Mouse (Mus musculus) embryonic facial prominence, embryonic 15.5 days (tissue): ENCODE measurements at regions not wholly inside any gene's neighbourhood (a gene's known extent, or its start where the extent isn't known, plus 50 kb on each side); places are given as distances from the start of the nearest gene placed in this dataset.

Experiments used
- ATAC-seq: fragments of 200-750 bp; cut with Nextera tagmentation; 2 replicates; pipeline ENCODE4 v1.8.0; 2017; ENCODE audit warnings: low read depth, moderate TSS enrichment; ENCODE audit not compliant: insufficient number of reproducible peaks, low FRiP score, low TSS enrichment
- H3K27ac ChIP-seq: fragments of 300-500 bp; sonication (generic); replicated peaks from 2 replicates; pipeline ENCODE4 v1.5.1; 2015; ENCODE audit warnings: mild to moderate bottlenecking, inconsistent platforms
- H3K27me3 ChIP-seq: fragments of 300-500 bp; sonication (generic); 2 replicates; pipeline ENCODE4 v1.6.1; 2015; ENCODE audit warnings: inconsistent platforms
- H3K36me3 ChIP-seq: fragments of 300-500 bp; sonication (generic); 2 replicates; pipeline ENCODE4 v1.6.1; 2015; ENCODE audit warnings: mild to moderate bottlenecking, inconsistent platforms
- H3K4me1 ChIP-seq: fragments of 300-500 bp; sonication (generic); 2 replicates; pipeline ENCODE4 v1.6.1; 2015; ENCODE audit warnings: inconsistent platforms
- H3K4me2 ChIP-seq: fragments of 300-500 bp; sonication (generic); replicated peaks from 2 replicates; pipeline ENCODE4 v1.6.1; 2015; ENCODE audit warnings: mild to moderate bottlenecking, inconsistent platforms
- H3K4me3 ChIP-seq: fragments of 300-500 bp; sonication (generic); replicated peaks from 2 replicates; pipeline ENCODE4 v1.5.1; 2015; ENCODE audit warnings: mild to moderate bottlenecking, inconsistent platforms
- H3K9ac ChIP-seq: fragments of 300-500 bp; sonication (generic); 2 replicates; pipeline ENCODE4 v1.6.1; 2015; ENCODE audit warnings: inconsistent platforms
- H3K9me3 ChIP-seq: fragments of 300-500 bp; sonication (generic); replicated peaks from 2 replicates; pipeline ENCODE4 v1.6.1; 2016; ENCODE audit warnings: inconsistent platforms
- WGBS: fragments of 180-500 bp; shearing (Covaris S2); methylation state at CpG from one replicate; pipeline ENCODE4 v1.1.7; 2015; 5-methylcytosine and 5-hydroxymethylcytosine counted together

DNA sequence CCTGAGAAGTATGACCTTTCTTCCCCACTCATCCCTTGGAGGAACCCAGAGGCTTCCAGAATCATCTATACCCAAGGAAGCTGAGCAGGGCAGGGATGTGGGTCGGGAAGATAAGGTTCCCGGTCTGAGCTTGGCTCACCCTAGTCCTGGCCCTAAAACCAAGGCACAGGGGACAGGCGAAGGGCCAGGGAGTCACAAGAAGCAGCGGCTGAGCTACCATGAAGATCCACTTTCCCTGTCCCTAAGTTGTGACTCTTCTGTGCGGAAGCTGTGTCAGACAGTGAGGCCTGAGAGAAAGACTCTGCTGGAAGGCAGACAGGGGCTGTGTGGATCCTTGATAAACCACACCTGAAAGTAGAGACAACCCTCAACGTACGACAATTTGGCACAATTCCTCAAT is 64.1 kb upstream of the Runx3 start:
- no peak overlapping the region for H3K27ac ChIP-seq
- ATAC-seq = no peak
- no peak overlapping the region for H3K4me3 ChIP-seq
- H3K36me3 ChIP-seq = no peaks in the 10 kb centered on the region
- no peaks in the 10 kb centered on the region for H3K9me3 ChIP-seq
- no peak overlapping the region for H3K9ac ChIP-seq
- no peak overlapping the region for H3K4me2 ChIP-seq
- H3K27me3 ChIP-seq = no peaks in the 10 kb centered on the region
- no peaks in the 10 kb centered on the region for H3K4me1 ChIP-seq
- 93% methylated on average over 7 of the region's 7 CpGs for WGBS

DNA sequence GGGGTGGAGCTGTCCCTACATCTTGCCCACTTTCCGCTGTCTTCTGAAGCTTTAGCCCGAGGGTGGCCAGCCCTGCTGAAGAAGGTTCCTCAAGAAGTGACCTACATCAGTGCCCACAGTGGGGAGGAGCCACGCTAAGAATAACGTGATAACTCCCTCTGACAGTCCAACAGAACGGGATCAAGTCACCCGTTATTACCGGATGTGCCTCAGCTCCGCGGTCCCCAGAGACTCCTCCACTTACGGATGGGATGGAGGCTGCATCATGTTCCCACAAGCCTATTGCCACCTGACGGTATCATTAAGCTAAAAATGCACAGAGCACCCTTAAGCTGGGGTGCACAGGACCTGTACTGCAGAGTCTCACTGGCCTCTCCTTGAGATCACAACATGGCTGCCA is 63.2 kb upstream of the Runx3 start:
- H3K9ac ChIP-seq = no peak overlapping the region
- H3K9me3 ChIP-seq = no peaks in the 10 kb centered on the region
- no peak for ATAC-seq
- H3K27ac ChIP-seq = no peak overlapping the region
- no peak overlapping the region for H3K4me2 ChIP-seq
- no peaks in the 10 kb centered on the region for H3K36me3 ChIP-seq
- no peak overlapping the region for H3K4me3 ChIP-seq
- H3K27me3 ChIP-seq = no peaks in the 10 kb centered on the region
- 72% methylated on average over 11 of the region's 11 CpGs for WGBS
- H3K4me1 ChIP-seq = no peaks in the 10 kb centered on the region

- no peak overlapping the region for H3K4me3 ChIP-seq
Measured at GRCm38 (mm10) chr4:135058895-135059294, 61.6 kb upstream of the Runx3 start.

GRCm38 (mm10) chr4:135061030-135061743 is 59.3 kb upstream of the Runx3 start:
- no peak for ATAC-seq
- Histone ChIP-seq H3K9me3 (no peaks in the 10 kb centered on the region), H3K4me1 (no peaks in the 10 kb centered on the region), H3K27ac (no peak overlapping the region), H3K9ac (no peak overlapping the region), H3K4me2 (no peak overlapping the region), H3K36me3 (no peaks in the 10 kb centered on the region), H3K4me3 (no peak overlapping the region), H3K27me3 (no peaks in the 10 kb centered on the region)
- 61% methylated on average over 4 of the region's 4 CpGs for WGBS

More at GRCm38 (mm10) chr4:135058895-135059294, 61.6 kb upstream of the Runx3 start:
- ATAC-seq = no peak
- Histone ChIP-seq H3K9me3 (no peaks in the 10 kb centered on the region), H3K9ac (no peak overlapping the region; the same call in 1 of the 2 replicates), H3K36me3 (no peaks in the 10 kb centered on the region), H3K27ac (no peak overlapping the region), H3K27me3 (no peaks in the 10 kb centered on the region), H3K4me2 (no peak overlapping the region), H3K4me1 (no peaks in the 10 kb centered on the region)
- 65% methylated on average over 4 of the region's 4 CpGs for WGBS

DNA sequence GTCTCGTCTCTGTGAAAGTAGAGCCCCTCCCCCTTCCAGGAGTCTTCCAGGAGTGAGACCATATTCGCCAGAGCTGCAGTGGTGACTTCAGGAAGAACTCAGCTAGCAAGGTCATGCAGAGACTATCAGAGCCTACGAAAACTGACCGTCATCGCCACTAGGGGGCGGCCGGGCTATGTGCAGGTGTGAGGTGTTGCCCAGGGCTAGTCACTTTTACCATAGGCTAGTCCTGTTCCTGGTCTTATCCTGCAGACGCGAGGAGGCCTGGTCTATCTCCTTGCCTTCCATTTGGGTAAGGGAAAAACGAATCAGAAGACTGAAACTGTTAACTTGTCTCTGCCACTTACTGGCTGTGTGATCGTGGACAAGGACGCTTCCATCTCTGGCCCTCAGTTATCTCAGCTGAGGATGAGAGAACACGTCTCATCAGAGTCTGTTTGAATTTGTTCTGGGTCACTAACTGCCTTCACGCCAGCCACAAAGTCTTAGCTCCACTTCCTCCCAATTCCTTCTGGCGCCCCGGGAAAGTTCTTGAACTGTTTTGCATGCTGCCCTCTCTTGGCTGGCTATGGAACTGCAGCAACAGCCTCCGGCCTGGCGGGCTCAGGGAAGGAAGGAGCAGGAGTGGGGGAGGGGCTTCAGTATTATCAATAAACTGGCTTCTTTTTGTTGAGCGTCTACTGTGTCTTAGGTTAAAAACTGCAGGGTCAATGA is 53.5 kb upstream of the Runx3 start:
- 8% methylated on average over 19 of the region's 19 CpGs for WGBS
- peak overlapping the region; percentile 8; the same call in 1 of the 2 replicates for H3K4me3 ChIP-seq

DNA sequence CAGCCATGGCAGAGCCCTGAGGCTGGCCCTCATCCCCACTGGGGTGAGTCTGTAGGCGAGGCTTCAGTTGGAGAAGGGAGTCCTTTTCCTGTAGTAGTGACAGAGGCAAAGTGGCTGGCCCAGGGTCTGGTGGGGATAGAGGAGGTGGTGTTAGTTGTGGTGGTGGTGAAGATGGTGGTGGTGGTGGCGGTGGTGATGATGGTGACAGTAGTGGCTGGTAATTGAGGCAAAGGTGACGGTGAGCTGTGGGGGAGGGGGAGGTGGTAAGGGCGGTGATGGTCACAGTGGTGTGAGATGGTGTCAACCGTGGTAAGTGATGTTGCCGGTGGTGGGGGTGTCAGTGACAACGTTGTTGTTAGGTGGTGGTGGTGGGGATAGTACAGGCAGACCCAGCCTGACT is 52.6 kb upstream of the Runx3 start:
- no peak overlapping the region for H3K4me3 ChIP-seq
- no peak overlapping the region for H3K27ac ChIP-seq
- H3K27me3 ChIP-seq = no peaks in the 10 kb centered on the region
- no peaks in the 10 kb centered on the region for H3K9me3 ChIP-seq
- no peaks in the 10 kb centered on the region for H3K36me3 ChIP-seq
- WGBS = 86% methylated on average over 7 of the region's 7 CpGs
- no peaks in the 10 kb centered on the region for H3K4me1 ChIP-seq
- no peak overlapping the region for H3K4me2 ChIP-seq
- no peak overlapping the region for H3K9ac ChIP-seq
- no peak for ATAC-seq

More for the DNA sequence above, 53.5 kb upstream of the Runx3 start:
- H3K27ac ChIP-seq = no peak overlapping the region
- no peaks in the 10 kb centered on the region for H3K27me3 ChIP-seq
- H3K9me3 ChIP-seq = no peaks in the 10 kb centered on the region
- H3K4me1 ChIP-seq = no peaks in the 10 kb centered on the region
- H3K9ac ChIP-seq = no peak overlapping the region
- H3K4me2 ChIP-seq = peak overlapping the region; percentile 33
- no peaks in the 10 kb centered on the region for H3K36me3 ChIP-seq
- ATAC-seq = no peak

DNA sequence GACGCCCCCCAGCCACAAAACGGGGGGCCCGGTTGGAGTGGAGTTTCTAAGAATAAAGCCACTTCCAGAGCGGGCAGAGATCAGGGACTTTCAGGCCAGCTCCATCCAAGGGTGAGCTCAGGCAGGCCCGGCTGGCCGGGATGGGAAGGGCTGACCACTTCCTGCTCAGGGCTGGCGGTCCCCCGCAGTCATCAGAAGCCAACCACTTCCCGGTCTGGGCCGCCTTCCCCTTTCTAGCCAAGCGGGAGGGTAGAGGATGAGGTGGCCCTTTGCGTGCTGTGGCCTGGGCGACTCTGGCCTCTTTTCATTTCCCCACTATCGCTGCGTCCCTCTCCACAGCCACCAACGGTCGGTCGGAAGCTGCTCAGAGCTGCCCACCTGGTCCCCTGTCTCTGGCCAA is 50.6 kb upstream of the Runx3 start:
- ATAC-seq = no peak
- Histone ChIP-seq H3K27me3 (no peaks in the 10 kb centered on the region), H3K4me2 (no peak overlapping the region), H3K27ac (no peak overlapping the region), H3K4me3 (no peak overlapping the region), H3K36me3 (no peaks in the 10 kb centered on the region), H3K9ac (no peak overlapping the region), H3K4me1 (no peaks in the 10 kb centered on the region), H3K9me3 (no peaks in the 10 kb centered on the region)
- WGBS = 66% methylated on average over 18 of the region's 18 CpGs
